Mouse (Mus musculus) megakaryocyte, embryonic 14.5 days (primary cell): ENCODE results near the gene Trpc3. TPM values are rescaled to one million over a fixed set of nuclear protein-coding genes. Genes with fewer than 3 reads are reported as not detected.
"Not testable (repeated sequence)": the region's sequence is repeated elsewhere in the genome, so short reads cannot be mapped to it uniquely, and the experiment has no call there.

Experiments
- H3K27me3 ChIP-seq: replicated peaks from 2 replicates; pipeline ENCODE3; 2012; ENCODE audit warnings: inconsistent platforms
- H3K36me3 ChIP-seq: replicated peaks from 2 replicates; pipeline ENCODE3; 2012; ENCODE audit warnings: low read length, inconsistent platforms, mixed read lengths
- H3K4me1 ChIP-seq: 2 replicates; pipeline ENCODE4 v1.6.1; 2012; ENCODE audit warnings: inconsistent platforms
- H3K4me3 ChIP-seq: replicated peaks from 2 replicates; pipeline ENCODE3; 2012; ENCODE audit warnings: moderate library complexity, mild to moderate bottlenecking, inconsistent platforms
- H3K9me3 ChIP-seq: 2 replicates; pipeline ENCODE4 v1.6.1; 2012; ENCODE audit warnings: inconsistent platforms
- FLI1 ChIP-seq: IDR thresholded peaks from 2 replicates; pipeline ENCODE4 v1.6.1; 2012; ENCODE audit warnings: low read length, inconsistent platforms, mixed read lengths
- GATA1 ChIP-seq: IDR thresholded peaks from 3 replicates; pipeline ENCODE4 v1.6.1; 2012; ENCODE audit warnings: mixed read lengths, low read length, inconsistent platforms, borderline replicate concordance
- polyA plus RNA-seq: library from polyadenylated mRNA; stranded (reverse); fragments of >175 nt; gene quantifications from 2 replicates; pipeline ENCODE4 v1.2.3, GENCODE M21; 2012; ENCODE audit warnings: low replicate concordance; ENCODE audit not compliant: insufficient read depth

The Trpc3 gene
- polyA plus RNA-seq, 1 experiment = not detected

GRCm38 (mm10) chr3:36605894-36606783 lies 83.8 kb downstream of the Trpc3 start:
- Histone ChIP-seq H3K4me3 (no peak overlapping the region), H3K9me3 (no peaks in the 10 kb centered on the region), H3K4me1 (no peaks in the 10 kb centered on the region; the same call in 1 of the 2 replicates), H3K27me3 (no peaks in the 10 kb centered on the region), H3K36me3 (no peaks in the 10 kb centered on the region)
- TF ChIP-seq FLI1 (no peak), GATA1 (no peak)

- not testable (repeated sequence) for H3K4me1 ChIP-seq, H3K9me3 ChIP-seq, H3K4me3 ChIP-seq, H3K27me3 ChIP-seq, H3K36me3 ChIP-seq
Observed at GRCm38 (mm10) chr3:36599773-36600172, 90.2 kb downstream of the Trpc3 start.

- TF ChIP-seq FLI1 = no peak
- TF ChIP-seq GATA1 = no peak
Observed at GRCm38 (mm10) chr3:36598811-36599210, 91.2 kb downstream of the Trpc3 start.

GRCm38 (mm10) chr3:36571827-36572378 lies 118.1 kb downstream of the Trpc3 start, which contains the start of gene Ccna2:
Gene Ccna2 (minus strand): TSS chr3:36572150.
- no peaks in the 10 kb centered on the region for H3K27me3 ChIP-seq
- H3K4me1 ChIP-seq = peaks cover 36% of the 10 kb centered on the region
- H3K9me3 ChIP-seq = no peaks in the 10 kb centered on the region
- peaks cover 33% of the 10 kb centered on the region for H3K36me3 ChIP-seq
- peak within 1 kb of the TSS; percentile 95 for H3K4me3 ChIP-seq
- TF ChIP-seq FLI1 = no peak
- TF ChIP-seq GATA1 = no peak

More at GRCm38 (mm10) chr3:36598811-36599210, 91.2 kb downstream of the Trpc3 start:
- Histone ChIP-seq H3K4me3 (no peak overlapping the region), H3K9me3 (no peaks in the 10 kb centered on the region), H3K27me3 (no peaks in the 10 kb centered on the region), H3K4me1 (no peaks in the 10 kb centered on the region), H3K36me3 (no peaks in the 10 kb centered on the region)

- Histone ChIP-seq H3K4me1 (peaks cover 36% of the 10 kb centered on the region), H3K36me3 (peaks cover 38% of the 10 kb centered on the region)
- TF ChIP-seq FLI1 = no peak
- TF ChIP-seq GATA1 = no peak
Observed at GRCm38 (mm10) chr3:36571361-36571826, 118.6 kb downstream of the Trpc3 start.

More at GRCm38 (mm10) chr3:36571361-36571826, 118.6 kb downstream of the Trpc3 start:
- Histone ChIP-seq H3K4me3 (peak overlapping the region; percentile 95), H3K27me3 (no peaks in the 10 kb centered on the region), H3K9me3 (no peaks in the 10 kb centered on the region)

Other genes starting within 250 kb of the Trpc3 start
- gene Anxa5, start 214.3 kb downstream of the Trpc3 start, polyA plus RNA-seq = 55.2 and 227 TPM in 2 replicates
- not detected in 2 replicates for gene 1810062G17Rik, start 214.2 kb downstream of the Trpc3 start, polyA plus RNA-seq
- gene Gm11549, start 168.4 kb downstream of the Trpc3 start, polyA plus RNA-seq = not detected in 2 replicates
- 3.3 TPM in 1 of 2 replicates, not detected in the other for gene Exosc9, start 137.6 kb downstream of the Trpc3 start, polyA plus RNA-seq
- gene Ccna2, start 118.0 kb downstream of the Trpc3 start, polyA plus RNA-seq = 46.4 and 61.7 TPM in 2 replicates
- not detected in 2 replicates for gene Bbs7, start 76.7 kb downstream of the Trpc3 start, polyA plus RNA-seq
- 1.1 TPM in 1 of 2 replicates, not detected in the other for gene 4932438A13Rik, start 172.9 kb upstream of the Trpc3 start, polyA plus RNA-seq